Mouse (Mus musculus) heart, adult 8-10 months (tissue): ENCODE data around the gene Eif2b3. TPM values are rescaled to one million over a fixed set of nuclear protein-coding genes. Genes with fewer than 3 reads are reported as not detected.

Experiments
- DNase-seq: peaks from one replicate; pipeline ENCODE4 v3.0.0; 2022; ENCODE audit warnings: low spot score
- total RNA-seq, 4 experiments: library from RNA; stranded (reverse); gene quantifications; 2 replicates each; pipeline ENCODE4 v1.2.4; 2022

Eif2b3 gene
- total RNA-seq, 4 experiments from 2014 or later = 13.5 to 18.2 (median 15.0) TPM

GRCm38 (mm10) chr4:117122209-117122608 lies 103.0 kb downstream of the Eif2b3 start:
- no peak for DNase-seq

DNA sequence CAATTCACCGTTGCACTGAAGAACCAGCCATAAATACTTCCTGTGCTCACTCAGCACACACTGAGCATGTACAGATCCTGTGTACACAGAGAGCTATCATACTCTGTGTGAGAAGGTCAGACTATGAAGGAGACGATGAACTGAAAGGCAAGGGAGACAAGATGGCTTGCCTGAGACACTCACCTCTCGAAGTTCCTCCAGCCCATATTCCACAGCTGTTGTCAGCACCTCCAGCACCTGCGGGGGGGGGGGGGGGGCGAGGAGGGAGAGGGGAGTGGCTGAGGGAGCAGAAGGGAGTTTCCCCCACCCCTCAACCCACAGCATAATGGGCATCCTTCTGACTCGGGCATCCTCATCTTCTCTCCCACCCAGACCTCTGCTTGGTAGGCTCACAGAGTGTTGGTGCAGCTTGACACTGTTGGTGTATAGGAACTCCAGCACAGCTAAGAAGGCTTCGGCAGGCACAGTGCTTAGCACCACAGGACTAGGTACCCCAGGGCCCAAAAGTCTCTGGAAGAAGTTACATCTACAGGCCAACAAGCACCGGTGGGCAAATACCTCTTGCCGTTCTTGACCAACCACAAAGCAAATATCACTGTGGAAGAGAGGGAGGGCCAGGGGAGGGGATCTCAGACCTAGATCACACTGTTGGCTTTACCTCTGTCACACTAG lies 104.5 kb downstream of the Eif2b3 start:
- DNase-seq = no peak

GRCm38 (mm10) chr4:117124218-117124517 lies 105.0 kb downstream of the Eif2b3 start:
- DNase-seq = no peak

DNA sequence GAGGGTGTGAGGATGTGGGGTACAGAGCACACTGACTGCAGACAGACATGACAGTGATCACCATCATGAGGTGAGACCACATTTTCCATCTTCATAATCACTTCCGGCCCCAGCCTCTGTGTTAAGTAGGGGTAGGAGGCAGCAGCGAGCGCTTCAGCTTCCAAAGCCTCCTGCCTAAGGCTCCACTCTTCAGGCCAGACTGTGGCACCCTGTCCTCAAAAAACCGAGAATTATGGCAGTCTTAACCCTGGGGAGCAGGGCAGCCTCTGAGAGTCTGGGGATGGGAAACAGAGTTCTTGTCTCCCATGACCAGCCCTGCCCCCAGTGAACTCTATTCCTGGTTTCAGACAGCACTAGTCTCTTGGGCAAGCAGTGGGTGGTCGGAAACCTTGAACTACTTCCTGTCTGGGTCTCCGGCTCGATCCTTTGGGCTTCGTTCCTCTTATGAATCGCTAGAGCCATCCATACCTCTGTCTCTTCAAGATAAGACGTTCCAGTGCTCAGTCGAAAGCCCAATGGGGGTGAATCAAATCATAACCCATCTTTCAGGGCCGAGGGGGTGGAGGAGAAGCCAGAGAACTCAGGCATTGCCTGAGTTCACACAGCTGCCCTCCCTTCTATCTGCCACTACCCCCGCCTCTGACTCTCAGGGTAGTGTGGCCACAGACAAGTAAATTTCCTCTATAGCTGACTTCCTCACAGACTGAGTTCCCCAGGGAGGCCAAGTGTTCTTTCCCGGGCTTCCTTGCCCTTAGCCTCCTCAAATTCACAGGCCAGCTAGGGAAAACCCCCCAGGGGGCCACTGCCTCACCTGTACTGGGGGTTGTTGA lies 105.5 kb downstream of the Eif2b3 start:
- peak; percentile 61 for DNase-seq

- DNase-seq = peak; percentile 86
These were observed 106.2 kb downstream of the Eif2b3 start, which contains the start of gene Btbd19 for GRCm38 (mm10) chr4:117125348-117125909. TSS of gene Btbd19 (minus strand) at chr4:117125725.

- DNase-seq = peak; percentile 93
These were observed 106.9 kb downstream of the Eif2b3 start for GRCm38 (mm10) chr4:117125910-117126674.

DNA sequence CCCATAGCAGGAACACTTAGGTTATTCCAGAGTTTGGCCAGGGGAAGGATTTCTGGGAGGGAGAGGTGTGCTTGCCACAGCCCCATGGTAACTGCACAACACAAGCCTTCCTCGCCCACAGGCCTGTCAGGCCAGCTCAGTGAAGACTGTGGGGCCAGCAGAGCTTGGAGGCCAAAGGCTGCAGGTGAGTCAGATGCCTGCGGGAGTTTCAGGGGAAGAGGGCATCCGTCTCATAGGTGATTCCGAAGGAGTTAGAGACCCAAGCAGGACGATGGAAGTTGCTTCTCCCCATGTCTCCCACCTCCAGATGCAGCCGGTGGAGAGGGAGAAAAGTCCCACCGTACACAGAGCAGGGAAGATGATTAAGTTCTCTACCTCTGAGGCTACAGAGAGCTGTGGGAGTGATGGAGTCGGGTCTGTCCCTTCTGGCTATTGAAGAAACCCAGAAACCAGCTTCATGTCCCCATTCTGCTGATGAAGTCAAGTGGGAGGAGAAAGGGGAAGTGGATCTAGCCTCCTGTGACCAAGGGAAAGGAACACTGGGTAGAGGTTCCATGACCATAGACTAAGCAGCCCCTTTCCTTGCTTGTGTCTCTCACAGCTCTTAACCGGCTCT lies 107.6 kb downstream of the Eif2b3 start, which contains the start of gene Tctex1d4:
Tctex1d4 (plus strand) TSS at position 120 of the 616 bp plus-strand sequence.
- no peak for DNase-seq

DNA sequence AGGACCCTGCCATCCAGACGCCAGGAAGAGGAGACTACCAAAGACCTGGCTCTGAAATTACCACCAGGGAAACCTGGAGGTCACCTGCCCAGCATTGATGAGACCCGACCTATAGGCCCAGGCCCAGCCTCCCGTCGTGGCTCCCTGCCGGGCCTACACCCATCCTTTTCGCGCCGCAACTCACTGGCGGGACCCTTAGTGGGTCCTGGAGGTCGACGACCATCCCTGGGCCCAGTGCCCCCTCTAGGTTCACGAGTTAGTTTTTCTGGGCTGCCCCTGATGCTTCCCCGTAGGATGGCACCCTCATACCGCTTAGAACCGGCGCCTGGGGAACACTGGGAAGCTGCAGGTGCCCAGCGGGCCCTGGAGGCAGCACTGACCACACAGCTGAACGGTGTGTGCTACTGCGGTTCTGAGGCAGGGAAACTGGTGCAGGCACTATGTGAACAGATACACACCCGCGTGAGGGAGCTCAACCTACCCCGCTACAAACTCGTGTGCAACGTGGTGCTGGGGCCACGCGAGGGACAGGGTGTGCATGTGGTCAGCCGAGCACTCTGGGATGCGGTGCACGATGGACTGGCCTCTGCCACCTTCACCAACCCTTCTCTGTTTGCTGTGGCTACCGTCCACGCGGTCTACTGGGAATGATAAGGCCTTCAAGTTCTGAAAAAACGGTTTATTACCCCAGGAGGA lies 108.9 kb downstream of the Eif2b3 start:
- DNase-seq = no peak

- DNase-seq = no peak
These were observed 111.6 kb downstream of the Eif2b3 start for GRCm38 (mm10) chr4:117130790-117131189.

DNA sequence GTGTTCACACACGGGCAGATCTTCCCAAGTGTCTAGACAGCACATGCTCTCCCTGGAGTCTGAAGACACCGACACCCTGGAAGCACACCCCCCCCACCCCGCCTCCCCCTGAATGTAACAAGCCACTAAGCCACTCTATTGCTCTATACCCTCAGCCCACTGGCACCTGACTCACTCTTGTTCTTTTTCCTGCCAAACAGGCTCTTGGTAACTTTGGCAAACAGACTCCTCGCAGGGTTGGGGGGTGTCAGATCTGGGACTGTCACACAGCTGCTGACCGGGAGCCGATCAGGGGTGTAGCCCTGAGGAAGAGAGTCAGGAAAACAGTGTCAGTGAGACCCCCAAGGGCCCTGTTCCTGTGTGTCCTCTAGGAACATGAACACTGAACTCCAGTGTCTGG lies 112.0 kb downstream of the Eif2b3 start:
- DNase-seq = no peak

- DNase-seq = no peak
These were observed 112.9 kb downstream of the Eif2b3 start for GRCm38 (mm10) chr4:117131890-117132793.

- no peak for DNase-seq
These were observed 113.6 kb downstream of the Eif2b3 start for GRCm38 (mm10) chr4:117132794-117133143.

- DNase-seq = no peak
These were observed 114.2 kb downstream of the Eif2b3 start for GRCm38 (mm10) chr4:117133366-117133796.

DNA sequence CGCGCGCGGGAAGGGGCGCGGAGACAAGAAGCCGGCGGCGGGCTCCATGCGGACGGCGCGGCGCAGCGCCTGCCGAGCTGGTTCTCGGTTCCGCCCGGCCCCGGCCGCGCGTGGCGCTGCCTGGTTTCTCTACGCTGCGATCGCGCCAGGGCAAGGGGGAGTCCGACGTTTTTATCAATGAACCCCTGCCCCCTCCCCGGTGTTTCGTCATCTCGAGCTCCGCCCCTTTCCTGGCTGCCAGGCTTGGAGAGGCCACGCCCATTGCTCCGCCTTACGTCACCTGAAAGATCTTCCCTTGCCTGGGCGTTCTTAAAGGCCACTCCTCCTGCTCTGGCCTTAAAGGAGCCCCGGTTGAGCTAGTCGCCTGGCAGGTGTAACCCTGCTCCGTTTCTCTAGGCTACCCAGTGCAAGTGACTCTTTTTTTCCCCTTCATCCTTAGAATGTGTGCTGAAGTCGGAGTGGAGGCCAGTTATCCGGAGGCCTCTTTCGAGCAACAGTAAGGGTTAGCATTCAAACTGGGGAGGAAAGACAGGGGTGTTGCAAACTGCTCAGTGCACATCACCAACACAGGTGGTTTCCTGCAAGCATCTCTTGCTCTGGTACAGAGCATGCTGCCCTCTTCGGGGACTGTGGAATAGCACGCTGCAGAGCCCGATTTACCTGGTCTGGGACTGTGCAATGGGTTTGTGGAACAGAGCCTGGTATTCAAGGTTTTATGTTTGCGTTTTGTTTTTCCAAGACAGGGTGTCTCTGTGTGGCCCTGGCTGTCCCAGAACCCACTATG lies 114.8 kb downstream of the Eif2b3 start, which contains the start of gene Plk3:
Plk3 (minus strand) TSS at position 147 of the 784 bp plus-strand sequence.
- peak; percentile 99 for DNase-seq

GRCm38 (mm10) chr4:117134601-117134995 lies 115.4 kb downstream of the Eif2b3 start:
- DNase-seq = no peak

DNA sequence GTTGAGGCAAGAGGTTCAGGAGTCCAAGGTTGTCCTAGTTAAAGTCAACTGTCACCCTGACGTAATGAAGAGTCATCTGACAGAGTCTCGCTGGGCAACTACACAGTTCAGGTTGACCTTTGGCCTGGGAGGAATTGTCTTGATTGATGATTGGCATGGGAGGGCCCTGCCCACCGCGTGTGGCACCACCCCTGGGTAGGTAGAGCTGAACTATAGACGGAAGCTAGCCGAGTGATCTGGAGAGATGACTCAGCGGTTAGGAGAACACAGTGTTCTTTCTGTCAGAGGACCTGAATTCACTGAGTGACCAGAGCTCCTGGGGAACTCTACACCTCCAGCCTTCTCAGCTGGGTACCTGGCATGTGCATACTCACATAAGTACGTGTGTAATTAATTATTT lies 116.8 kb downstream of the Eif2b3 start:
- no peak for DNase-seq
